Mouse (Mus musculus): ENCODE results near the gene Wdfy2. TPM values are rescaled to one million over a fixed set of nuclear protein-coding genes. Genes with fewer than 3 reads are reported as not detected.

Wdfy2 gene
- polyA plus RNA-seq, 1 experiment from 2014 or later: 3.1 TPM

DNA sequence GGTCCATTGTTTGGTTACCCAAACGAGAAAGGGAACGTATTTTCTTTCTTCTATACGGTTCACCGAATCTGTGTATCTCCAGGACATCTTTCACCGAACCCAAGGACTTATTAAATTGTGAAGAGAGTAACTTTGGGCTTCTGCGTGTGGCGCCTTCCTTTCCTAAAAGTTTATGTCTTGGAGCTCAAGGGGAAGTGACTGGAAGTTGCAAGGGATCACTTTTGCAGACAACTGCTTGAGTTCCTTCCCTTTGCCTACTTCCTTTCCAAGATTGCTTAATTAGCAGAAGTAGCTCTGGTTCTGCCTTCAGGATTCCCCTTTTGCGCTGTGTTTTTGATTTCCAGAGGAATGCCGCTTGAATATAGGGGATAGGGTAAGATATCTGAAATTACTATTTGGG, 858 bp downstream of the Wdfy2 start:
- H3K9me3 ChIP-seq (replicated peaks; ENCODE audit: control insufficient read depth, low read length): no peaks in the 10 kb centered on the region
- peaks cover 4% of the 10 kb centered on the region for H3K27me3 ChIP-seq (ENCODE audit: control insufficient read depth, insufficient read depth, low read depth, low read length)
- H3K27ac ChIP-seq (ENCODE audit: low read length): no peak overlapping the region
- peak overlapping the region; percentile 75 for H3K4me3 ChIP-seq (ENCODE audit: low read depth, low read length)
- H3K4me1 ChIP-seq (ENCODE audit: control insufficient read depth, low read depth, low read length): peaks cover 5% of the 10 kb centered on the region; the same call in 1 of the 2 replicates
- peak overlapping the region; percentile 82 for H3K4me2 ChIP-seq (ENCODE audit: low read depth, low read length)
- H3K9ac ChIP-seq (ENCODE audit: low read depth, low read length): peak overlapping the region; percentile 71
- 6% methylated on average over 9 of the region's 9 CpGs for WGBS (ENCODE audit: insufficient replicate concordance)
- H3K36me3 ChIP-seq (ENCODE audit: control insufficient read depth, insufficient read depth): no peaks in the 10 kb centered on the region
- no peak for ATAC-seq (ENCODE audit: low read depth)

DNA sequence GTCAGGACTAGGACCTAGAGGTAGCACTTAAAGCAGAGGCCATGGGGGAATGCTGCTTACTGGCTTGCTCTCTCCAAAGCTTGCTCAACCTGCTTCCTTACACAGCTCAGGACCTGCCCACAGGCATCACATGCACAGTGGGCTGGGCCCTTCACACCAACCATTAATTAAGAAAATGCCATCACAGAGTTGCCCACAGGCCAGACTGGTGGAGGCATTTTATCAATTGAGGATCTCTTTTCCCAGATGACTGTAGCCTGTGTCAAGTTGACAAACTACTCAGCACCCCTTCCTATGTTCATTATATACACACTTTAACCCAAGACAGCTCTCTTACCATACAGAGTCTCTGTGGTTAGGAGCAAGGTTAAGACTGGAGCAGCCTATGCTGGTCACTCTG, 4.2 kb downstream of the Wdfy2 start:
- no peaks in the 10 kb centered on the region for H3K9me3 ChIP-seq (replicated peaks; ENCODE audit: control insufficient read depth, low read length)
- ATAC-seq (ENCODE audit: low read depth): no peak
- no peaks in the 10 kb centered on the region for H3K36me3 ChIP-seq (ENCODE audit: control insufficient read depth, insufficient read depth)
- peaks cover 7% of the 10 kb centered on the region; the same call in 1 of the 2 replicates for H3K4me1 ChIP-seq (ENCODE audit: control insufficient read depth, low read depth, low read length)
- peaks cover 4% of the 10 kb centered on the region for H3K27me3 ChIP-seq (ENCODE audit: control insufficient read depth, insufficient read depth, low read depth, low read length)
- H3K4me2 ChIP-seq (ENCODE audit: low read depth, low read length): no peak overlapping the region
- H3K9ac ChIP-seq (ENCODE audit: low read depth, low read length): no peak overlapping the region
- no peak overlapping the region for H3K27ac ChIP-seq (ENCODE audit: low read length)
- no peak overlapping the region for H3K4me3 ChIP-seq (ENCODE audit: low read depth, low read length)

DNA sequence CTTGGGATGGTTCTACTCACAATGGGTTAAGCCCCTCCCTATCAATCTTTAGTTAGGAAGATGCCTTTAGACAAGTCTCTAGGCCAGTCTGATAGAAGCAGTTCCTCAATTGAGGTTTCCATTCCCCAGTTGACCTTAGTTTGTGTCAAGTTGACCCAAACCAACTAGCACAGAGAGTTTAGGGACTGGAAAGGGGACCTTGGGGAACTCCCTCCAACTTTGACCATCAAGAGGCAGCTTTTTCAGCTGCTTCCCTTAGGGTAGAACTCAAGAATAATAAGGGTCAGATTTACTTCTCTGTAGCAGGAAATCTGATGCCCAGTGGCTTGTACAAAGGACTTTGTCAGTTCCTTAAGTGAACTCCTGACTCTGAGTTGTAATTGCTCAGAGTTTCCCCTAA, 5.0 kb downstream of the Wdfy2 start:
- Histone ChIP-seq H3K4me3 (ENCODE audit: low read depth, low read length) (no peak overlapping the region), H3K36me3 (ENCODE audit: control insufficient read depth, insufficient read depth) (no peaks in the 10 kb centered on the region), H3K9me3 (replicated peaks; ENCODE audit: control insufficient read depth, low read length) (no peaks in the 10 kb centered on the region), H3K4me1 (ENCODE audit: control insufficient read depth, low read depth, low read length) (peaks cover 7% of the 10 kb centered on the region; the same call in 1 of the 2 replicates), H3K4me2 (ENCODE audit: low read depth, low read length) (no peak overlapping the region), H3K27me3 (ENCODE audit: control insufficient read depth, insufficient read depth, low read depth, low read length) (peaks cover 4% of the 10 kb centered on the region), H3K9ac (ENCODE audit: low read depth, low read length) (no peak overlapping the region), H3K27ac (ENCODE audit: low read length) (no peak overlapping the region)
- no peak for ATAC-seq (ENCODE audit: low read depth)

DNA sequence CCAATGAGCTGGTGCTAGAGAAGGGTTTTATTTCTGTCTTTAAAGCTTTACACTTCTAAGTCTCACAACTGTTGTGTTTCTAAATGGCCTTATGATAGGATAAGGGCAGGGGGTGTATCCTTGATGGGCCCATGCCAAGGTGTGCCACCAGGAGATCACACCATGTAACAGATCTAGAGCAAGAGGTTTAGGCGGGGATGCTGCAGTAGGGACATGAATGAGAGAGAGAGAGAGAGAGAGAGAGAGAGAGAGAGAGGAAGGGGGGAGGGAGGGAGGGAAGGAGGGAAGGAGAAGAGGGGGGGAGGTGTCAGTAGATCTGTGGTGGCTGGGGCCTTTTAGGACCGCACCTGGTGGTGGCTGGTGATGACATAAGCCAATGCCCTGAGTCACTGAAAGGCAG, 5.5 kb downstream of the Wdfy2 start:
- H3K27ac ChIP-seq (ENCODE audit: low read length): no peak overlapping the region
- no peaks in the 10 kb centered on the region for H3K36me3 ChIP-seq (ENCODE audit: control insufficient read depth, insufficient read depth)
- ATAC-seq (ENCODE audit: low read depth): no peak
- peaks cover 5% of the 10 kb centered on the region; the same call in 1 of the 2 replicates for H3K4me1 ChIP-seq (ENCODE audit: control insufficient read depth, low read depth, low read length)
- no peak overlapping the region for H3K4me2 ChIP-seq (ENCODE audit: low read depth, low read length)
- no peak overlapping the region for H3K4me3 ChIP-seq (ENCODE audit: low read depth, low read length)
- H3K9ac ChIP-seq (ENCODE audit: low read depth, low read length): no peak overlapping the region
- H3K9me3 ChIP-seq (replicated peaks; ENCODE audit: control insufficient read depth, low read length): no peaks in the 10 kb centered on the region
- WGBS (ENCODE audit: insufficient replicate concordance): 47% methylated on average over 2 of the region's 2 CpGs
- peaks cover under 1% of the 10 kb centered on the region for H3K27me3 ChIP-seq (ENCODE audit: control insufficient read depth, insufficient read depth, low read depth, low read length)

DNA sequence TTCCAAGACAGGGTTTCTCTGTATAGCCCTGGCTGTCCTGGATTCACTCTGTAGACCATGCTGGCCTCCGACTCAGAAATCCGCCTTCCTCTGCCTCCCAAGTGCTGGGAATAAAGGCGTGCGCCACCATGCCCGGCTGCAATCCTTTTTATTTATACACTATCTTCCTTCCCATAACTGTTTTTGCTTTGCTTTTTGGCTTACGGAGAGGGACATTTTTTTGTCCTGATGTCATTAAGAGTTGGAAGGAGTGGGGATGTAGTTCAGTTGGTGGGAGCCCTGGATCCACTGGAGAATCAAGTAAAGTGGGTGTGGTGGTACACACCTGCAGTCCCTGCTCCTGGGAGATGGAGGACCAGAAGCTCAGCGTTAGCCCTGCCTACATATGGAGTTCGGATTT, 6.7 kb downstream of the Wdfy2 start:
- Histone ChIP-seq H3K4me3 (ENCODE audit: low read depth, low read length) (no peak overlapping the region), H3K36me3 (ENCODE audit: control insufficient read depth, insufficient read depth) (no peaks in the 10 kb centered on the region), H3K9me3 (replicated peaks; ENCODE audit: control insufficient read depth, low read length) (no peaks in the 10 kb centered on the region), H3K9ac (ENCODE audit: low read depth, low read length) (no peak overlapping the region), H3K27ac (ENCODE audit: low read length) (no peak overlapping the region), H3K4me1 (ENCODE audit: control insufficient read depth, low read depth, low read length) (peaks cover 4% of the 10 kb centered on the region; the same call in 1 of the 2 replicates), H3K27me3 (ENCODE audit: control insufficient read depth, insufficient read depth, low read depth, low read length) (no peaks in the 10 kb centered on the region), H3K4me2 (ENCODE audit: low read depth, low read length) (no peak overlapping the region)
- WGBS (ENCODE audit: insufficient replicate concordance): 71% methylated on average over 8 of the region's 8 CpGs
- ATAC-seq (ENCODE audit: low read depth): no peak

DNA sequence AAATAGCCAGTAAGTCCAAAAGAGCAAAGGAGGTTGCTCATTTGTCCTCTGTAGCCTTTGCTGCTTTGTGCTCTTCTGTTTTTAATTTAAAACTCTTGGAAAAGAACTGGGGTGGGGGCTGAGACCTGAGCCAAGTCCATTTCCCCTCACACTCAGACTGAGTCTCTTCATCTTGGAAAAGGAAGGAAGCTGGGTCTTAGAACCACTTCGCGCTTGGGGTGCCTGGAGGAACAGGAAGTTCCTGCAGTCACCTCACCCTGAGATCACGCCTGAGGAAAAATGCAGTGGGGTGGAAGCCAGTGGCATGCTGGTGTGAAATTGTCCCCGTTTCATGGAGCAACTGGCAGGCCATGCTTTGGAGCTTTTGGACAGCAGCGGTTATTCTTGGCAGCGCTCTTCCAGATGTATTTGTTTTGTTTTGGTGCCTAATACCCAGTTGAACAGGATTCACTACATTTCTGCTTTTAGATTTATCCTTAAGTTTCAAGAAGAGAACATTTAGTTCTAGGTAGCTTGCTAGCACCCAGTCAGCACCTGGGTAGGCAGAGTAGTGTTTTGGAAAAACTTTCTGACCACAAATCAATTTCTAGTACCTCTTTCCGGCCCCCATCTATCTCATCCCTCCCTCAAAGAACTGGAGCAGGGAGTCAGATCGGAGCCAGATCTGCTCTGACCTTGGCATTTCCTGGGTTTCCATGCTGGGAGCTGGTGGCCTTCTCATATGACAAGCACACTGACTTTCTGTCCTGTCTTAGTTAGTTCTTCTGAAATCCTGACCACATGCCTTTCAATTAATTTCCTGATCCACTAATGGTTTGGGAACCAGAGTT, 7.7 kb downstream of the Wdfy2 start:
- WGBS (ENCODE audit: insufficient replicate concordance): 36% methylated on average over 8 of the region's 8 CpGs
- Histone ChIP-seq H3K4me2 (ENCODE audit: low read depth, low read length) (no peak overlapping the region), H3K4me3 (ENCODE audit: low read depth, low read length) (no peak overlapping the region), H3K27me3 (ENCODE audit: control insufficient read depth, insufficient read depth, low read depth, low read length) (no peaks in the 10 kb centered on the region), H3K27ac (ENCODE audit: low read length) (no peak overlapping the region), H3K4me1 (ENCODE audit: control insufficient read depth, low read depth, low read length) (peaks cover 4% of the 10 kb centered on the region; the same call in 1 of the 2 replicates), H3K9ac (ENCODE audit: low read depth, low read length) (no peak overlapping the region), H3K36me3 (ENCODE audit: control insufficient read depth, insufficient read depth) (no peaks in the 10 kb centered on the region), H3K9me3 (replicated peaks; ENCODE audit: control insufficient read depth, low read length) (no peaks in the 10 kb centered on the region)
- ATAC-seq (ENCODE audit: low read depth): no peak

DNA sequence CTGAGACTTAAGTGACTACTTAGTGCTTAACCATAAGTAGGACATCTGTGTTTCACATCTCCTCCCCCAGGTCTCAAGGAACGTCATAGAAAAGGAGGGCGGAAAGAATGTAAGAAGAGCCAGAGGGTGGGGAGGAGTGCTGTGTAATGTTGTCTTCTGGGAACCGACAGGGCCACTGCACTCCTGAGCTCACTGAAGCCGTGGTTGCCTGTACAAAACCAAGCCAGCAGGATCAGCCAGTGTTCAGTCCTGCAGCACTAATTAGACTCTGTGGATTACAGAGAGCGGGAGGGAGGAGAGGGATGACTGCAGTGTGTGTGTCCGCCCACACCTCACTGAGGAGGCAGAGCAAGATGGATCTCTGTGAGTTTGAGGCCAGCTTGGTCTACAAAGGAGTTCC, 13.5 kb downstream of the Wdfy2 start:
- 64% methylated on average over 6 of the region's 6 CpGs for WGBS (ENCODE audit: insufficient replicate concordance)
- Histone ChIP-seq H3K9me3 (replicated peaks; ENCODE audit: control insufficient read depth, low read length) (no peaks in the 10 kb centered on the region), H3K4me3 (ENCODE audit: low read depth, low read length) (no peak overlapping the region), H3K4me1 (ENCODE audit: control insufficient read depth, low read depth, low read length) (no peaks in the 10 kb centered on the region; the same call in 1 of the 2 replicates), H3K27me3 (ENCODE audit: control insufficient read depth, insufficient read depth, low read depth, low read length) (no peaks in the 10 kb centered on the region), H3K27ac (ENCODE audit: low read length) (no peak overlapping the region), H3K4me2 (ENCODE audit: low read depth, low read length) (no peak overlapping the region), H3K9ac (ENCODE audit: low read depth, low read length) (no peak overlapping the region), H3K36me3 (ENCODE audit: control insufficient read depth, insufficient read depth) (no peaks in the 10 kb centered on the region)
- ATAC-seq (ENCODE audit: low read depth): no peak

DNA sequence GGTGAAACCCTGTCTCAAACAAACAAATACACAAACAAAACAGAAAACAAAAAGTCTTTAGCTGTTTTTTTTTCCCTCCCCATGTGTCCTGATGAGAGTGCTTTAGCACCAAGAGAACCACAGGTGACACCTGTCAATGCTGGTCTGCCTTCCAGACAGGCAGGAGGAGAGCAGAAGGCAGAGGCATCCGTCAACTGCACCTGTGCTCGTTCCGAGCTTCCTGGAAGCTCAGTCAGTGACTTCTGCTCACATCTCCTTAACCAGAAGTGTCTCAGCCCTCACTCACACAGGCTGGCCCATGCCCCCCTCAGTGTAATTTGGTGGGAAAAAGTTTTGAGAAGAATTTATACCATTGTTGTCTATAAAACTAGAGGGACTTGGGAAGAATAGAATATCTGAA, 15.4 kb downstream of the Wdfy2 start:
- WGBS (ENCODE audit: insufficient replicate concordance): 75% methylated on average over 3 of the region's 3 CpGs
- no peak overlapping the region for H3K9ac ChIP-seq (ENCODE audit: low read depth, low read length)

DNA sequence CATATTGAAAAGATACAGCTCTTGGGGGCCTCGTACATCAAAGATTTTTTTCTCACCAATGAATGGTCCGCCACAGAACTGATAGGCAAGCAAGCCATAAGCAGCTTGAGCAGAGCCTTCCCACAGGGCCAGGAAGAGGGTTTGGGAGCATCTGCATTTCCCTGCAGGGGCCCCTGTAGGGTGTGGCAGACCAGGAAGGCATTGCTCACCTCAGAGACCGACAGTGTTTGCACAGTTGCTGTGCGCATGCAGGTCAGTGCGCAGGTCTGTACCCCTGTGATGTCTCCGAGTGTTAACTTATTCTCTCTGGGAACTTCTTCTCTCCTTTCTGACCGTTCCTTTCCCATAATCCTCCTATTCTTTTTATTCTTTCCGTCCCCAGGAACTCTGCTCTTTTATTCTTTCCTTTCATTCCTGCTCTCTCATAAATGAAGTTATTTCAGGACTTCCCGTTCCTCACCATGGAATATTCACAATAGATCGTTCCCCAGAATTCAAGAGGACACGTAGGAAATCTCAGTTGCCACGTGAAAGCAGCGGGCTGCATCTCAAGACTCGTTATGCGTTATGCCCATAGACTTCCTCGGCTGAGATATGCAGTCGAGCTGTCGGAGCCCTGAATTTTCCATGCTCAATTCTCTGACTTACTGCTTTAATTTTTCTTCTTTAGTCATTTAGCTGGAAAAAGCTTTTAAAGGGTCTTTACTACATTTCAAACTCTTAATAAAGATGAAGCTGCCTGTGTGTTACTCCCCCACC, 17.8 kb downstream of the Wdfy2 start:
- 70% methylated on average over 18 of the region's 18 CpGs for WGBS (ENCODE audit: insufficient replicate concordance)
- Histone ChIP-seq H3K27ac (ENCODE audit: low read length) (no peak overlapping the region), H3K4me3 (ENCODE audit: low read depth, low read length) (no peak overlapping the region), H3K4me2 (ENCODE audit: low read depth, low read length) (no peak overlapping the region), H3K27me3 (ENCODE audit: control insufficient read depth, insufficient read depth, low read depth, low read length) (no peaks in the 10 kb centered on the region), H3K9ac (ENCODE audit: low read depth, low read length) (no peak overlapping the region), H3K36me3 (ENCODE audit: control insufficient read depth, insufficient read depth) (no peaks in the 10 kb centered on the region), H3K9me3 (replicated peaks; ENCODE audit: control insufficient read depth, low read length) (no peaks in the 10 kb centered on the region), H3K4me1 (ENCODE audit: control insufficient read depth, low read depth, low read length) (no peaks in the 10 kb centered on the region; the same call in 1 of the 2 replicates)
- ATAC-seq (ENCODE audit: low read depth): no peak

More for the DNA sequence above, 15.4 kb downstream of the Wdfy2 start:
- H3K9me3 ChIP-seq (replicated peaks; ENCODE audit: control insufficient read depth, low read length): no peaks in the 10 kb centered on the region
- H3K4me3 ChIP-seq (ENCODE audit: low read depth, low read length): no peak overlapping the region
- no peak for ATAC-seq (ENCODE audit: low read depth)
- H3K36me3 ChIP-seq (ENCODE audit: control insufficient read depth, insufficient read depth): no peaks in the 10 kb centered on the region
- H3K27me3 ChIP-seq (ENCODE audit: control insufficient read depth, insufficient read depth, low read depth, low read length): no peaks in the 10 kb centered on the region
- no peaks in the 10 kb centered on the region; the same call in 1 of the 2 replicates for H3K4me1 ChIP-seq (ENCODE audit: control insufficient read depth, low read depth, low read length)
- H3K4me2 ChIP-seq (ENCODE audit: low read depth, low read length): no peak overlapping the region
- no peak overlapping the region for H3K27ac ChIP-seq (ENCODE audit: low read length)

Data from liver, embryonic 16.5 days (tissue).